Mouse (Mus musculus): ENCODE results near the gene Pdrg1. TPM values are rescaled to one million over a fixed set of nuclear protein-coding genes. Genes with fewer than 3 reads are reported as not detected.

Gene Pdrg1
- total RNA-seq (2021), result 10 to 100 TPM; 52.5 to 53.3 TPM
- long read RNA-seq, experiment 1, transcript Pdrg1-201 (5 exons, 1,273 nt), result major isoform, 29 of 37 reads
- long read RNA-seq, experiment 1, partial matches to known transcripts, result 2 of 37 reads
- long read RNA-seq, experiment 1, other reads (novel, unspliced or antisense), result 6 of 37 reads
- long read RNA-seq, experiment 2, transcript Pdrg1-201 (5 exons, 1,273 nt), result major isoform, 29 of 36 reads
- long read RNA-seq, experiment 2, partial matches to known transcripts, result 0 of 36 reads
- long read RNA-seq, experiment 2, other reads (novel, unspliced or antisense), result 7 of 36 reads

DNA sequence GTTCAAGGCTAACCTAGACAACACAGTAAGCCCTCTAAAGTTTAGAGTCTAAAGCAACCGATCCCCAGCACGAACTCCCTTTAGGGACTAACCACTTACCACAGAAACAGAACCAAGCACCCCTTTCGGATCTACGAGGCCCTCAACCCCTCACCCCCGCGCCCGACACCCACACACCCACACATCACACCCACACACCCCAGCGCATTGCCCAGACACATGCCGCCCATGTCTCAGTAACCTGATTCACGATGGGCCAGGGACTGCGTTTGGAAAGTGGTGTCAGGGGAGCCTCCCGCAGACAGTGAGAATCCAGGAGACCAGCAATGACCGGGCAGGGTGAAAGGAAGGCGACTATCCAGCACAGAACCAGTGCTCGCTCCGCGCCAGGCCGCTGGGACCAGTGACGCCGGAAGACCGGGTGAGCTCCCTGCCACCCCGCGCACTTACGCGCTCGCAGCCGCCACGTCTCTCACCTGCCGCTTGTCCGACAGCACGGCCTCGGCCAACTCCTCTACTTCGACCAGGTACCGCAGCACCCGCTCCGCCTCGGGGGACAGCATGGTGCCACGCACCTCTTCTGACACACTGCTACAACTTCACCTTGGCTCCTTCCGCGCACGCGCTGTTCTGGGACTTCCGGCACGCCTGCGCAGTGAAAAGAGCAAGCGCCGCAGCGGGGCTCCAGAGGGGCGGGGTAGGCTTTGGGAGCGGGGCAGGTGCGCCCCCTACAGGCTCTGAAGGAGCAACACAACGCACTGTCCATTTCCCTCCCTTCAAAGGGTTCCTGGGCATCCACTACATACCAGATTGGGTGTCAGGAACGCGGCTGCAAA, at the start of gene Pdrg1:
TSS of gene Pdrg1 (minus strand) at position 670 of the 836 bp plus-strand sequence.
- intact Hi-C loops (cut with DNase I), result loop anchor here (5.0 kb wide), 2 partner anchors 68 to 103 kb away; partner anchors contain the start of gene Mylk2
- peak; percentile 92 to 97 for DNase-seq (ENCODE audit: low spot score in 2 of 2)

DNA sequence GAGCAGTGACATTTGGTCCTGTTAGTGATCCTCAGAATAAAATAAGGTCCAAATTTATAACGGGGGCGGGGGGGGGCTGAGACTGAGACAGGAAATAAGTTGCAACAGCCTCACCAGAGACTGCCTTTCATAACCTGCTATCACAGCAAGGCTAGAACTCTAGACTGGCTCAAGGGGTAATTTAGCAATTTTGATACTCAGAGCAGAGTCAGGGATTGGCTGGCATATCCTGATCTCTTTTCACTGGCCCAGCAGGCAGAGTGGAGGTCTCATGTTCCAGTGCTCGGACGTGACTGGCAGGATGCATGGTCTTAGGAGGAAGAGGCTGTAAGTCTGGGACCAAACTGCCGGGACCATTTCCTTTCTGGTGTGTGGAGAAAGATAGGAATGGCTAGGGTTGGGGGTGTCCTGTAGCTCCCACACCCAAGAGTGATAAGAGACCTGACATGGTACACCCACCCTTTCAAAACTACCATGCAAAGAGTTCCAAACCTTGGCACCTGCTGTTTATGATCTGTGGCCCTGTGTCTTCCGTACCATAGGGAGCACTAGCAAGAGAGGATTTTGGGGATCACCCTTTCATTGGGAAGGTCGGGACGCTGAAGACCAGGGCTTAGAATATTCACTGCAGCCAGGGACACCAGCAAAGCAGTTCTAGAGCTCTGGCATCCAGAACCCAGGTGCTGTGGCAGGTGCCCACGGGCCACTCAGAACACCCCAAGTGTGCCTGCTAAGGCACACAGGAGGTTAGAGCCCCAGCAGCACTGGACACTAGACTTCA, 49.2 kb upstream of the Pdrg1 start:
- intact Hi-C loops (cut with DNase I), result no loop called here
- no peak for DNase-seq (ENCODE audit: low spot score in 2 of 2)

DNA sequence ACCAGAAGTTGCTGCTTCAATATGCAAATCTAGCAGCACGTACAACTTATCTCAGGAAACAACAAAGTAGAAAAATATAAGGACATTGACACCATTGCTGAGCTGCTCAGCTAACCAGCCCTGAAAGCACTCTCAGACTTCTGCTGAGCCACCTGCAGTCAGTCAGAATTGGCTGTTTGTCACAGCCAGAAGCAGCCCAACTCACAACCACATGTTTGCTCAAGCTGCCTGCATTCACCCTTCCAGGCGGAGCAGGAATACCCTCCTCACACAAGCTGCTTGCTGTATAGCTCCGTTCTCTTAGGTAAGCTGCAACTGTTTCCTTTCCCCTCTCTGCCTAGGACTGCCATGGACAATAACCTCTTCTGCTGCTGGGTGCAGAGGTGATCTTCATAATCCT, 48.2 kb upstream of the Pdrg1 start:
- no peak for DNase-seq (ENCODE audit: low spot score in 2 of 2)
- intact Hi-C loops (cut with DNase I), result no loop called here

DNA sequence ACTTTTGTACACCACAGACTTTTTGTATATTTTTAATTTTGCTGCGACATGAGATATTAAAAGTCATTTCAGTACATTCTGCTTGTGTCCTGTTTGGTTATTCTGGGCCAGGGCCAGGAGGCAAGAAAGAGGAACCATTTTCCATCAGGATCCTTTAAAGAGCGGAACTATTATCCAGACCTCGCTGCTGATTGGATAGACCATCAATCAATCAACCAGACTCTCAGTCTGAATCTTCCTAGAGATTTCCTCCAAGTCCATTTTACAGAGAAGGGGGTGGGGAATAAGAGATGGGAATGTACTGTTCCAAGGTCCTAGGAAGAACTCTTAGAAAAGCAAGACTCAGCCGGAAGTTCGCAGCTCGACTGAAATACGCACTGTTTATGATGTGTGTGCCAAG, 45.0 kb upstream of the Pdrg1 start:
- DNase-seq (ENCODE audit: low spot score in 2 of 2), result no peak
- intact Hi-C loops (cut with DNase I), result no loop called here

DNA sequence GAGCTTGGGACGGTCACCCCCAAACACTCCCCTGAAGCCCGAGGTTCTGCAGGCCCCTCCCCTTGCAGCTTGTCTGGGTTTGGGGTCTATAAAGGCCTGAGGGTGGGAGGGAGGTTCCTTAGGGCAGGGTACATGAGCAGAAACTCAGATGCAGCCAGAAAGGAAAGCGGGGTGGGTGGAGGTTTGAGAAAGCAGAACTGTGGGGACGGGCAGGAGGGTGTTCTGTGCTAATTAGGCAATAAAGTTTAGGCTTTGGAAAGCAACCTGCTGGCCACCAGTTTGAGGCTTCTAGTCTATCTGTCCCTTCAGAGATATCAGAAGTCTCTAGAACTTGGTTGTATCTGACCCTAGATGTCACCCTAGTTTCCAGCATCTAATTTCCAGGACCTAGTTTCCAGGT, 43.1 kb upstream of the Pdrg1 start:
- intact Hi-C loops (cut with DNase I), result no loop called here
- no peak for DNase-seq (ENCODE audit: low spot score in 2 of 2)

DNA sequence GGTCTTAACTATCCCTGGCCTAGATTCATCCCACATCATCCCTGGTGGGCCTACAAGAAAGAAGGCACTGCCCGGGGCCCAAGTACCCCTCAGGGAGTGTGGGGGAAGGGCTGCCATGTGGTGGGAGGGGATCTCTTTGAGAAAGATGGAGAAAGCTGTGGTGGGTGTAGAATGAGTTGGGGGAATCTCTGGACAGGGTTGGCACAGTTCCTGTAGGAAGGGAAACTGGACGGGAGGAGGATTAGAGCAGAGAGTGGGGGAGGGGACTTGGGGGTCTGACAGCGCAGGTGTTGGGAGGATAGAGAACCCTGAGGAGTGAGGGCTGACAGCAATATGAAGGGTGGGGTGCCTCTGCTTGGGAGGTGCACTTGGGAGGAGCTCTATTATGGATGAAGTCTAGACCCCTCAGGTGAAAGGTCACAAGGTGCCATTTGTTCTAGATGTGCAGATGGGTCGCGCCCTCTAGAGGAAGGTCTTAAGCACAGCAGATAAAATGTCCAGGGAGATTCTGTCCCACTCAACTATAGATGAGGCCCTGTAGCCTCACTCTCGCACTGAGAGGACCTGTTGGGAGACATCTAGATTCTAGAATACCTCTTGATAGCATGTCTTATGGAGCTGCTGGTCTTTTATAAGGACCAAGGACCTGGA, 40.2 kb upstream of the Pdrg1 start:
- intact Hi-C loops (cut with DNase I), result no loop called here
- no peak for DNase-seq (ENCODE audit: low spot score in 2 of 2)

DNA sequence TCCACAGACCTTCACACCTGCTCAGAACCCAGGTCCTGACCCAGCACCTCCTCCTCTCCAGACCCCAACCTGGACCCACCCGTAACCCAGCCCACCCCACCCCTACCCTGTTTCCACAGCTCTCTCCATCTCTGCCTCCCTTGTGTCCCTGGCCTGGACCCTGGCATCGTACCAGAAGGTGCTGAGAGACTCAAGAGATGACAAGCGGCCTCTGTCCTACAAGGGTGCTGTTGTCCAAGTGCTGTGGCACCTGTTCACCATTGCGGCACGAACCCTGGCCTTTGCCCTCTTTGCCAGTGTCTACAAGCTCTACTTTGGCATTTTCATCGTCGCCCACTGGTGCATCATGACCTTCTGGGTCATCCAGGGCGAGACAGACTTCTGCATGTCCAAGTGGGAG, 38.7 kb upstream of the Pdrg1 start:
- intact Hi-C loops (cut with DNase I), result no loop called here
- no peak for DNase-seq (ENCODE audit: low spot score in 2 of 2)

DNA sequence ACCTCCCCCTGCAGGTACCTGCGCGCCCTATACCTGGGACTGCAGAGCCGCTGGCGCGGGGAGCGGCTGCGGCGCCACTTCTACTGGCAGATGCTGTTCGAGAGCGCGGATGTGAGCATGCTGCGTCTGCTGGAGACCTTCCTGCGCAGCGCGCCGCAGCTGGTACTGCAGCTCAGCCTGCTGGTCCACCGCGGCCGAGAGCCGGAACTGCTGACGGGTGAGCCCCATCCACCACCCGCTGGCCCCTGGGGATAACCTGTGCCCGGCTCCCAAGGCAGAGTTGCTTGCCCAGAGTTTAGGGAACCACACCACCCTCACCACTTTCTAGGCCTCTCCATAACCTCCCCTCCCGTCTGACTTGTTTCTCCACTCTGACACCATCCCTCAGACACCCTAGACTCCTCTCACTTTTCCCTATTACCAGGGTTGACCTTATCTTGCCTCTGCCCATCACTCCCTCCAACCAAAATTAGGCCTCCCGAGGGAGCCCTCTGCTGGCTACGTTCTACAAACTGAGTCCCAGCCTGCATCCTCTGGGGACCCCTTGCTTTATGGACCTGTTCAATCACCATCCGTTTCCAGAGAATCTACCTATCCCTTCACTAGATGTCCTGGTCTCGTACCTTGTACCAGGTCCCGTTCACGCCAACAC, 37.6 kb upstream of the Pdrg1 start:
- no peak for DNase-seq (ENCODE audit: low spot score in 2 of 2)
- intact Hi-C loops (cut with DNase I), result no loop called here

DNA sequence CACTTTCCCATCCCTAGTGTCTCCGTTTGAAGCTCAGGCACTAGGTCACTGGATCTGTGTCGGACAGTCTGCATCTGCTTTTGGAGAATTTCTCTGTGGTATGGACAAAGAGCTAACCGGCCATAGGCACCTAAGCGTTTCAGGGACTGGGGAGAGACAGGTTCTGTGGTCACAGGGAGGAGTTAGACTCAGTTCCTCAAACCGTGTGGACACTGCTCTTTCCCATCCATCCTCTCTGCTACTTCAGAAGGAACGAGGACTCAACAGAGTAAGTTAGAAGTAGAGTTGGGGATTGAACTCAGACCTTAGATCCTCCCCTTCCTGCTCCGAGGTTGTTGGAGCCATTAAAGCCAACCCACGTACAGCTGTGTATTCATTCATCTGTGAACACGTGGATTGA, 36.3 kb upstream of the Pdrg1 start:
- DNase-seq (ENCODE audit: low spot score in 2 of 2), result no peak
- intact Hi-C loops (cut with DNase I), result no loop called here

DNA sequence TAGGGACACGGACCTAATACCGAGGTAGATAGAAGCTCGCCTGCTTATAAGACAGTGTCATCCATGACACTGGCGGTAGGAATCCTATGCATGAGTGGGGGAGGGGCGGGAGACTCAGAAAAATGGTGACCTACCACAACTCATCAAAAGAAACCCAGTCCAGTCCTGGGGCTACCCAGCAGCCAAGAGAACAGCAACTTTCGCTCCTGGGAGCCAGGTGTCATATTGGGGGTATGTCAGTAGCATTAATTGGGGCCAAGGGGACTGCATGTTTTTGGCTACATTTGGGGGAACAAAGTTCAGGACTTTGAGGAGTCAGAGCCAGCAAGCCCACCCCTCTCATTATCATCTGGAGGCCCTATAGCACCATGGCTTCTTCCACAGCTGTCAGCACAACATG, 35.9 kb upstream of the Pdrg1 start:
- intact Hi-C loops (cut with DNase I), result no loop called here
- no peak for DNase-seq (ENCODE audit: low spot score in 2 of 2)

DNA sequence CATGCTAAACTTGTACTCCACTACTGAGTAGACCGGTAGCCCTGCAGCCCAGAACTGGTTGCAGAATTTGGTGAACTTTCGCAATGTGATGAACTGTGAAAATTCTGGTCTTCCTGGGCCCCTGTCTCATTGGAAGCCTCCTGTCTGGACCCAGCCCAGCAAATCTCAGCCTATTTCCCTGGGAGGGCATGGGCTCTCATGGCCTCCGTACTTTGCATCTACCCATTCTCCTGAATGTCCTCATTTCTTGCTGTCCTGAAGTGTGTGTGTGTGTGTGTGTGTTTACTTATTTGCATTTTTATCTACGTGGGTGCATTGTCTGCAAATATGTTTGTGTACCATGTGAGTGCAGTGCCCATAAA, 34.8 kb upstream of the Pdrg1 start:
- intact Hi-C loops (cut with DNase I), result no loop called here
- no peak for DNase-seq (ENCODE audit: low spot score in 2 of 2)

DNA sequence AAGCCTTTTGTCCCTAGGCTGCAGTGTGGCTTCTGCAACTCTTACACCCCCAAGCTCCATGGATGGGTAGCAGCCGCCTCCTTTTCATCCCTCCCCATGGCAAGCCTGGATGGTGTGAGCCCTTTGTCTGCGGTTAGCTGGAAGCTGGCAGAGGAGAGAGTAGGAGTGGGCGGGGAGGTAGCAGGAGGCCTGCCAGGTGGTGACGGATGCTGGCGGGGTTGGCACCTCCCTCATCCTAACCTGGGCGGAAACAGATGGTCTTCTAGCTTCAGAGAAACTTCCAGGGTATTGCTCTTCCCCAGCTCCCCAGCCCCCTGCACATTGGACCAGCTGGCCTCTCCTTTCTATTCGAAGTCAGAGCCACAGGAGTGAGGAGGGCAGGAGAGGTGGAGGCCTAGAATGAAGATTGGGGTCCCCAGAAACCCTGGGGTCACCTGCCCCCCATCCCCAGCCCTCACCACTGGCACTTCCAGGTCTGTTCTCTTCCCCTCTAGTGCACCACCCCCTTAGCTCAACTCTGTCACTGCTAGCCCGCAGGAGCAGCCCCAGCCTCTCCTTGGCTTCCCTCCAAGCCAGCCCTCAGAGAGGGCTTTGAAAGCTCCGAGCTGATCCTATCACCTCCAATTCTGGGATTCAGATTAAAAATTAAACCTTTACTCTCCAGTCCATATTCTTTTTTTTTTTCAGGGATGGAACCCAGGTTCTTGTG, 34.2 kb upstream of the Pdrg1 start:
- no peak for DNase-seq (ENCODE audit: low spot score in 2 of 2)
- intact Hi-C loops (cut with DNase I), result no loop called here

DNA sequence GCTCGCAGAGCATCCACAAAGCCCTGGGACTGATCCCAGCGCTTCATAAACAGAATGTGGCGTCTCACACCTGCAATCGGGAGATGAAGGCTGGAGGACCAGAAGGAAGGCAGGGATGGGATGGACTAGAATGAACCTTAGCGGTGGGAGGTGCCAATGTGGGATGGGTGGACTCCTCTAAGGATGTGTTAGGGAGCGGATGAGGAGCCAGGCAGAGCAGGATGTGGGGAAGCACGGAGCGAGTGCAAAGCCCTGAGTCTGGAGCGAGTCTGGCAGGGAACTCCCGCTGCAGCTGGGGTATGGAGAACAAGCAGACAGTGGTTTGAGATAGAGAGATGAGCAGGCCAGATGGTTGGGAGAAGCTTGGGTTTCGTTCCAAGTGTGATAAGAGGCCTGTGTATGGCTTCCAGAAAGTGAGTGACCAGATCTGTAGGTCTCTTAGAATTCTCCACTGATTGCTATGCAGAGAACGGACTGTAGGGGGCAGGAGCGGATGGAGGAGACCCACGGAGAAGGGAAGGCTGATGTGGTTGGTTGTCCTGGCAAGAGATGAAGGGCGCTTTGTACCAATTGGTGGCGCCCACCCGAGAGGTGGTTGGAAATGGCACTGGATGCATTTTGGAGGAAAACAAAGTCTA, 32.7 kb upstream of the Pdrg1 start:
- intact Hi-C loops (cut with DNase I), result no loop called here
- peak; percentile 68 to 70 for DNase-seq (ENCODE audit: low spot score in 2 of 2)

DNA sequence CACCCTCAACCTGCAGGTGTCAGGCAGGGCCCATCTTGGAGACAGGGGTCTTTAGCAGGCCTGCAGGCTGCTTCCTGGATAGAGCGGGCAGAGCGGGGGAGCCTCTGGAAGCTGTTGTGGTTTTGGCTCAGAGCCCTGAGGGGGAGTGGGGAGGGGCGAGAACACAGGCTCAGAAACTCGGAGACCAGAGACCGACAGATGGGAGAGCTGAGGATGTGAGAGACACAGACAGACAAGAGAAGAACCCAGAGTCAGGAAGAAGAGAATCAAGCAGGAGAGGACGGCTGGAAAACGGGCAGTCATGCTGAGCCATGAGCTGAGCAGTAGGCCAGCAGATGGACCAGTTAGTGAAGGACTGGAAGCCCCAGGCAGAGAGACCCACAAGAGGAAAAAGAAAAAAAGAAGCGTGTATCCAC, 30.7 kb upstream of the Pdrg1 start:
- DNase-seq (ENCODE audit: low spot score in 2 of 2), result peak; percentile 61 to 70
- intact Hi-C loops (cut with DNase I), result no loop called here

DNA sequence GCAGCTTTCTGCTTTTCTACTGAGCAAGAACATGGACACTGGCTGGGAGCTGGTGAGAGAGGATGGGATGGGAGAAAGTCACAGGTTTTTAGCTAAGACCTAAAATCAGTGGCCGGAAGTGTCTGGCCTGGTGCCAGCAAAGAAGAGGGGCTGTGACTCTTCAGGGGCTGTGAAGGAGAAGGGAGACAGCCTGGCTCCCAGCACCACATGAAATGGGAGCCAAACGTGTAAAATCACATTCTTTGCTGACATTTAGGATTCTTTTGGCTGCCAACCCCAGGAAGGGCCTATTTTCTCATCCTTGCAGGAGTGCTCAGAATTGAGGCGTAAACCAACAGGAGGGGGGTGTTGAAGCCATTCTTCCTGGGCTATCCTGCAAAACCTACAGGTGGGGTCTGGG, 28.7 kb upstream of the Pdrg1 start:
- DNase-seq (ENCODE audit: low spot score in 2 of 2), result peak; percentile 30 to 40

DNA sequence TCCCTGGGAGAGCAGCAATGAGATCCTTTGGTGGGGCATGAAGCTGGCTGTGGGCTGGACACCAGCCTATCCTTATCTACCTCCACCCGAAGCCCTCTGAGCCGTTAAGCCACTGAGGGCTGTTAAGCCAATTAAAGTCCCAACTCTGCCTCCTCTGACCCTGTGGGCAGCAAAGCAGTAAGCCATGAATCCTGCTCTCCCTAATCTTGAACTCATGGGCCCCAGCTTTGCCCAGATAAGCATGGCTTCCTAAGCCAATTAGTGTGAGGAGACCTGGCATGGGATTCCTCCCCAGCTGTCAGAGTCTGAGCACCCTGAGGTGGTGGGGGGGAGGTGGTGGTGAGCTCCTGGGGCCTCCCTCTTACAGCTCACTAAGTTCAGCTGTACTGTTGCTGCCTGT, 21.5 kb upstream of the Pdrg1 start:
- DNase-seq (ENCODE audit: low spot score in 2 of 2), result no peak
- intact Hi-C loops (cut with DNase I), result no loop called here

More for the DNA sequence above, 28.7 kb upstream of the Pdrg1 start:
- intact Hi-C loops (cut with DNase I), result no loop called here

DNA sequence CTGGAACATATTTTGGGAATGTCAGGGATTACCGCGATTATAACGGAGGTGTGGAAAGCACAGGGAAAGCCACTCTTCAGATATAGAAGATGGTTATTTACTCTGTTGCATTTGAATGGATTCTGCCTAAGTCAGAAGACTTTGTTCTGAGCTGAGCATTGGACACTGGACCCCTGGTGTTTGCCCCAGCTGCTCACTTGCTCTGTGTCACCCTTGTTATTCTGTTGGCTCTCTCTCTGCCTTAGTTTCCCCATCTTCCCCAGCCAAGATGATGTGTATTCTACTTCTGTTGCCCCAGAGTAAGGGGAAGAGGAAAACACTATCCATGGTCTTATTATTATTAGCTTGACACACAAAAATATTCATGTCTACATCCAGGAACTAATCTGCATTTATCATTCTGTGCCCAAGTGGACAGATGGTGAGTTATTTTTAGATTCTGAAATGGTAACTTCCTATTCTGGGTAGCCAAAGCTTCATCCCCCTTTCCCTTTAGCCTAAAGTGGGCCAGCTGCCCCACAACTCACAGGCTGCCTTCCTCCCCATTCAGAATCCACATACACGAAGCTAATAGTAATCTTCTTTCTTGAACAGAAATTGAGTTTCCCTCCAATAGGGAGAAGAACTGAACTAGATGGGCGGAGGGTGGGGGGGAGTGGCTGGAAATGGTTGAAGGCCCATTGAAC, 18.5 kb upstream of the Pdrg1 start:
- no peak for DNase-seq (ENCODE audit: low spot score in 2 of 2)
- intact Hi-C loops (cut with DNase I), result no loop called here

DNA sequence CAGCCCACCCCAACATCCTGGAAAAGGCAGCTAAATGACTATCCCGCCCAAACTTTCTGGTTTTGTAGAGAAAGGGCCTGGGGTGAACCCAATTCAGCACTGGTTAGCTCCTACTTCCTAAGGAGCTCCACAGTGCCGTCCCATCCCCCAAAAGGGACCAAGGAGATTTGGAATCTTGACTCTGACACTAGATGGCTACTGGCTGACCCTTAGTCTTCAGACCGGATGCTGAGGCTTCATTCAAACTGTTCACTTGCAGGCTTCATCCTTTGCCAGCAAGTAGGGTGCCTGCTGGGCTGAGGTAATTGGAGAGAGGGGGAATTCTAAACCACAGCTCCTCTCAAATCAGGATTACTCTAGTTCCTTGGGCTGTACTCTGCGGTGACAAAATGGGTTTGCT, 17.7 kb upstream of the Pdrg1 start:
- peak in 1 of 2 experiments; percentile 26 for DNase-seq (ENCODE audit: low spot score in 2 of 2)
- intact Hi-C loops (cut with DNase I), result no loop called here
